Mouse (Mus musculus) heart, embryonic 16.5 days (tissue): ENCODE data around the gene Syt17. TPM values are rescaled to one million over a fixed set of nuclear protein-coding genes. Genes with fewer than 3 reads are reported as not detected.

Source experiments
- ATAC-seq: fragments of 200-750 bp; cut with Nextera tagmentation; replicated peaks from 2 replicates; pipeline ENCODE4 v1.8.0; 2017; ENCODE audit warnings: moderate number of reproducible peaks; ENCODE audit not compliant: insufficient read depth, low FRiP score; ENCODE audit errors: extremely low read depth
- H3K27ac ChIP-seq: fragments of 300-500 bp; sonication (generic); 2 replicates; pipeline ENCODE4 v1.5.1; 2014; ENCODE audit warnings: mild to moderate bottlenecking, low read length, control low read depth, moderate library complexity
- H3K27me3 ChIP-seq: fragments of 300-500 bp; sonication (generic); 2 replicates; pipeline ENCODE4 v1.6.1; 2014; ENCODE audit warnings: low read length, mixed read lengths; ENCODE audit not compliant: control insufficient read depth, insufficient read depth
- H3K36me3 ChIP-seq: fragments of 300-500 bp; sonication (generic); 2 replicates; pipeline ENCODE4 v1.6.1; 2014; ENCODE audit not compliant: control insufficient read depth, insufficient read depth
- H3K4me1 ChIP-seq: fragments of 300-500 bp; sonication (generic); 2 replicates; pipeline ENCODE4 v1.6.1; 2014; ENCODE audit warnings: low read length, mixed read lengths; ENCODE audit not compliant: control insufficient read depth, insufficient read depth
- H3K4me2 ChIP-seq: fragments of 300-500 bp; sonication (generic); 2 replicates; pipeline ENCODE4 v1.6.1; 2014; ENCODE audit warnings: low read depth, mild to moderate bottlenecking, control low read depth, low read length
- H3K4me3 ChIP-seq: fragments of 300-500 bp; sonication (generic); 2 replicates; pipeline ENCODE4 v1.5.1; 2014; ENCODE audit warnings: mild to moderate bottlenecking, control low read depth, low read length
- H3K9ac ChIP-seq: fragments of 300-500 bp; sonication (generic); 2 replicates; pipeline ENCODE4 v1.6.1; 2014; ENCODE audit warnings: low read length, control low read depth
- H3K9me3 ChIP-seq: fragments of 300-500 bp; sonication (generic); replicated peaks from 2 replicates; pipeline ENCODE4 v1.6.1; 2016; ENCODE audit warnings: low read length; ENCODE audit not compliant: control insufficient read depth
- WGBS: fragments of 180-500 bp; shearing (Covaris S2); extraction: QIAGEN DNeasy Blood & Tissue Kit; methylation state at CpG from one replicate; pipeline ENCODE4 v1.1.7; 2014; 5-methylcytosine and 5-hydroxymethylcytosine counted together
- polyA plus RNA-seq: library from polyadenylated mRNA; unstranded; fragments of >200 nt; fragmentation: Nextera tagmentation; extraction: Ambion mirVana; gene quantifications from 2 replicates; pipeline ENCODE4 v1.2.1, GENCODE M21; 2015

Gene Syt17
- 1.9 and 2.1 TPM in 2 replicates for polyA plus RNA-seq

GRCm38 (mm10) chr7:118448134-118448967 is at the start of gene Syt17:
Gene Syt17 (minus strand): TSS chr7:118448222.
- ATAC-seq, result peak; percentile 50
- H3K4me2 ChIP-seq, result peak within 1 kb of the TSS; percentile 84
- no peaks in the 10 kb centered on the region for H3K9me3 ChIP-seq
- no peak within 1 kb of the TSS for H3K27ac ChIP-seq
- peaks cover 44% of the 10 kb centered on the region for H3K27me3 ChIP-seq
- no peaks in the 10 kb centered on the region for H3K36me3 ChIP-seq
- H3K9ac ChIP-seq, result peak within 1 kb of the TSS; percentile 63
- under 1% methylated on average over 51 of the region's 58 CpGs for WGBS
- peaks cover 11% of the 10 kb centered on the region for H3K4me1 ChIP-seq
- peak within 1 kb of the TSS; percentile 62 for H3K4me3 ChIP-seq

- no peak for ATAC-seq
- H3K27ac ChIP-seq, result no peak overlapping the region
- WGBS, result 75% methylated on average over 4 of the region's 4 CpGs
Measured at GRCm38 (mm10) chr7:118494892-118495579, 47.0 kb upstream of the Syt17 start.

GRCm38 (mm10) chr7:118493892-118494291 is 45.9 kb upstream of the Syt17 start:
- no peak for ATAC-seq
- WGBS, result 59% methylated on average over 9 of the region's 9 CpGs
- peaks cover 4% of the 10 kb centered on the region; the same call in 1 of the 2 replicates for H3K9me3 ChIP-seq

More at GRCm38 (mm10) chr7:118494892-118495579, 47.0 kb upstream of the Syt17 start:
- no peak overlapping the region for H3K9ac ChIP-seq
- H3K36me3 ChIP-seq, result no peaks in the 10 kb centered on the region
- no peak overlapping the region for H3K4me2 ChIP-seq
- peaks cover 7% of the 10 kb centered on the region; the same call in 1 of the 2 replicates for H3K4me1 ChIP-seq
- no peak overlapping the region for H3K4me3 ChIP-seq
- H3K27me3 ChIP-seq, result peaks cover 9% of the 10 kb centered on the region
- peaks cover 4% of the 10 kb centered on the region; the same call in 1 of the 2 replicates for H3K9me3 ChIP-seq

GRCm38 (mm10) chr7:118491431-118492147 is 43.6 kb upstream of the Syt17 start, which contains the start of gene Itpripl2:
Gene Itpripl2 (minus strand): TSS chr7:118491975.
- WGBS, result under 1% methylated on average over 55 of the region's 55 CpGs
- H3K9ac ChIP-seq, result peak within 1 kb of the TSS; percentile 82
- H3K4me1 ChIP-seq, result peaks cover 23% of the 10 kb centered on the region
- peak within 1 kb of the TSS; percentile 72 for H3K27ac ChIP-seq
- peak within 1 kb of the TSS; percentile 58 for H3K4me3 ChIP-seq
- no peaks in the 10 kb centered on the region for H3K9me3 ChIP-seq
- H3K36me3 ChIP-seq, result no peaks in the 10 kb centered on the region
- ATAC-seq, result peak; percentile 73
- peak within 1 kb of the TSS; percentile 67 for H3K4me2 ChIP-seq
- peaks cover 15% of the 10 kb centered on the region for H3K27me3 ChIP-seq

More at GRCm38 (mm10) chr7:118493892-118494291, 45.9 kb upstream of the Syt17 start:
- H3K27ac ChIP-seq, result no peak overlapping the region
- H3K4me3 ChIP-seq, result no peak overlapping the region
- H3K27me3 ChIP-seq, result peaks cover 15% of the 10 kb centered on the region
- no peak overlapping the region for H3K4me2 ChIP-seq
- no peaks in the 10 kb centered on the region for H3K36me3 ChIP-seq
- H3K9ac ChIP-seq, result no peak overlapping the region
- peaks cover 9% of the 10 kb centered on the region; the same call in 1 of the 2 replicates for H3K4me1 ChIP-seq

- Histone ChIP-seq H3K9ac (peak overlapping the region; percentile 82), H3K4me2 (peak overlapping the region; percentile 67), H3K36me3 (peaks cover 3% of the 10 kb centered on the region; the same call in 1 of the 2 replicates), H3K9me3 (no peaks in the 10 kb centered on the region), H3K4me3 (peak overlapping the region; percentile 58), H3K27me3 (peaks cover 15% of the 10 kb centered on the region), H3K4me1 (peaks cover 23% of the 10 kb centered on the region), H3K27ac (peak overlapping the region; percentile 72)
- peak; percentile 43 for ATAC-seq
- WGBS, result 5% methylated on average over 67 of the region's 67 CpGs
Measured at GRCm38 (mm10) chr7:118490666-118491430, 42.8 kb upstream of the Syt17 start.

GRCm38 (mm10) chr7:118489706-118490665 is 42.0 kb upstream of the Syt17 start:
- no peaks in the 10 kb centered on the region for H3K9me3 ChIP-seq
- 36% methylated on average over 57 of the region's 57 CpGs for WGBS
- peaks cover 15% of the 10 kb centered on the region for H3K27me3 ChIP-seq
- H3K36me3 ChIP-seq, result peaks cover 4% of the 10 kb centered on the region; the same call in 1 of the 2 replicates
- peak overlapping the region; percentile 67 for H3K4me2 ChIP-seq
- peak overlapping the region; percentile 58 for H3K4me3 ChIP-seq
- H3K4me1 ChIP-seq, result peaks cover 25% of the 10 kb centered on the region
- no peak overlapping the region; the same call in 1 of the 2 replicates for H3K27ac ChIP-seq
- H3K9ac ChIP-seq, result peak overlapping the region; percentile 82
- no peak for ATAC-seq

- Histone ChIP-seq H3K36me3 (peaks cover 7% of the 10 kb centered on the region; the same call in 1 of the 2 replicates), H3K9ac (peak overlapping the region; percentile 49), H3K4me1 (peaks cover 25% of the 10 kb centered on the region), H3K4me2 (peak overlapping the region; percentile 67), H3K9me3 (no peaks in the 10 kb centered on the region), H3K27ac (peak overlapping the region; percentile 63), H3K27me3 (peaks cover 15% of the 10 kb centered on the region), H3K4me3 (peak overlapping the region; percentile 58)
- WGBS, result 29% methylated on average over 8 of the region's 8 CpGs
- ATAC-seq, result no peak
Measured at GRCm38 (mm10) chr7:118488060-118488664, 40.1 kb upstream of the Syt17 start.
